Mouse (Mus musculus) retina, postnatal 7 days (tissue): Measurements from ENCODE around the gene 6030458C11Rik.
"Not testable (repeated sequence)": the region's sequence is repeated elsewhere in the genome, so short reads cannot be mapped to it uniquely, and the experiment has no call there.

Experiments used
- DNase-seq: peaks from one replicate; pipeline ENCODE4 v3.0.0-alpha.2; 2012; ENCODE audit warnings: low read depth, low spot score

6030458C11Rik gene

GRCm38 (mm10) chr15:12822416-12823395 is 1.7 kb downstream of the 6030458C11Rik start:
- no peak for DNase-seq

GRCm38 (mm10) chr15:12817592-12817991 is 6.9 kb downstream of the 6030458C11Rik start:
- DNase-seq: no peak

GRCm38 (mm10) chr15:12812646-12813045 is 11.8 kb downstream of the 6030458C11Rik start:
- DNase-seq: no peak

GRCm38 (mm10) chr15:12809305-12809704 is 15.1 kb downstream of the 6030458C11Rik start:
- no peak for DNase-seq

- DNase-seq: no peak
Observed at GRCm38 (mm10) chr15:12807088-12807487, 17.4 kb downstream of the 6030458C11Rik start.

- no peak for DNase-seq
Observed at GRCm38 (mm10) chr15:12805071-12805470, 19.4 kb downstream of the 6030458C11Rik start.

GRCm38 (mm10) chr15:12801142-12801506 is 23.3 kb downstream of the 6030458C11Rik start:
- not testable (repeated sequence) for DNase-seq

GRCm38 (mm10) chr15:12800405-12801141 is 23.9 kb downstream of the 6030458C11Rik start:
- no peak for DNase-seq

GRCm38 (mm10) chr15:12798043-12798442 is 26.4 kb downstream of the 6030458C11Rik start:
- no peak for DNase-seq

- no peak for DNase-seq
Observed at GRCm38 (mm10) chr15:12795909-12796470, 28.5 kb downstream of the 6030458C11Rik start.

- peak; percentile 73 for DNase-seq
Observed at GRCm38 (mm10) chr15:12795457-12795894, 29.0 kb downstream of the 6030458C11Rik start.

GRCm38 (mm10) chr15:12794311-12794710 is 30.1 kb downstream of the 6030458C11Rik start:
- DNase-seq: no peak

- DNase-seq: no peak
Observed at GRCm38 (mm10) chr15:12789406-12789867, 35.0 kb downstream of the 6030458C11Rik start.

GRCm38 (mm10) chr15:12788536-12788935 is 35.9 kb downstream of the 6030458C11Rik start:
- DNase-seq: no peak

- no peak for DNase-seq
Observed at GRCm38 (mm10) chr15:12781729-12782326, 42.6 kb downstream of the 6030458C11Rik start.

GRCm38 (mm10) chr15:12781296-12781695 is 43.2 kb downstream of the 6030458C11Rik start:
- DNase-seq: no peak

GRCm38 (mm10) chr15:12774149-12774753 is 50.2 kb downstream of the 6030458C11Rik start:
- no peak for DNase-seq

- DNase-seq: no peak
Observed at GRCm38 (mm10) chr15:12770958-12771357, 53.5 kb downstream of the 6030458C11Rik start.

GRCm38 (mm10) chr15:12766848-12767247 is 57.6 kb downstream of the 6030458C11Rik start:
- no peak for DNase-seq

GRCm38 (mm10) chr15:12763147-12763546 is 61.3 kb downstream of the 6030458C11Rik start:
- DNase-seq: no peak
